Mouse (Mus musculus): ENCODE measurements around the gene Lama5.

- TF ChIP-seq CTCF (IDR thresholded peaks at IDR 0.05; ENCODE audit: control insufficient read depth, insufficient read depth, insufficient read length) (peak; percentile 79), MAX (IDR thresholded peaks at IDR 0.05) (no peak), FOSL1 (IDR thresholded peaks at IDR 0.05; ENCODE audit: insufficient read depth, low read length, poor library complexity, severe bottlenecking) (no peak)
Observed at GRCm38 (mm10) chr2:180250930-180251611, 25.4 kb upstream of the Lama5 start.

Measured in C2C12 (cell line).